Mouse (Mus musculus) E14TG2a.4 (cell line): ENCODE measurements at regions not wholly inside any gene's neighbourhood (a gene's known extent, or its start where the extent isn't known, plus 50 kb on each side); places are given as distances from the start of the nearest gene placed in this dataset.

Experiments
- CTCF ChIP-seq: conservative IDR thresholded peaks from 2 replicates; pipeline ENCODE4 v1.5.1; 2014; ENCODE audit warnings: low read length
- NANOG ChIP-seq: IDR thresholded peaks from 2 replicates; pipeline ENCODE4 v1.6.1; 2014; ENCODE audit warnings: borderline replicate concordance, low read length, mixed read lengths
- POU5F1 ChIP-seq: IDR thresholded peaks from 2 replicates; pipeline ENCODE4 v1.6.1; 2014; ENCODE audit warnings: low read length, borderline replicate concordance

DNA sequence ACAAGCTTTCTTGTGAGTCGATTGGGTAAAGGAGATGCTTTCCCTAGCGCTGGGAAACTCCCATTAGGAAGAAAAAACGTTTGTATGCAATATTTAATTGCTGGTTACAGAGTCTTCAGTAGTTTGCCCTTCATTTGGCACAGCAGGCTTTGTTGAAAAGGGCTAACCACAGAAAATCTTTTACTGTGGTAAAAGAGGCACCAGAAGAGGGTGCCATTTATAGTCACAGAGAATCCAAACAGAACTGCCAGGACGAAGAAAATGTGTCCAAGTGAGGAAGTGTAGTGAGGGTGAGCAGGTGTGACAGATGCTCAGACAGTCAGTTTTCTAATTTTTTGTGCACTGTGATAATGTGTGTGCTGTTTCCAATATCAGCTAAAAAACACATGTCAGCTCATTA, 744.4 kb downstream of the Kcna4 start:
- TF ChIP-seq CTCF (no peak), POU5F1 (no peak), NANOG (no peak)
